Mouse (Mus musculus) embryo, embryonic 11 days (tissue): ENCODE measurements at regions not wholly inside any gene's neighbourhood (a gene's known extent, or its start where the extent isn't known, plus 50 kb on each side); places are given as distances from the start of the nearest gene placed in this dataset.
"Not testable (repeated sequence)": the region's sequence is repeated elsewhere in the genome, so short reads cannot be mapped to it uniquely, and the experiment has no call there.

Source experiments
- DNase-seq: peaks from one replicate; pipeline ENCODE4 v3.0.0-alpha.2; 2015

- not testable (repeated sequence) for DNase-seq
Observed at GRCm38 (mm10) chr17:13432256-13432655, 77.9 kb downstream of the Tcp10c start.

- not testable (repeated sequence) for DNase-seq
Observed at GRCm38 (mm10) chr17:13434146-13434545, 79.8 kb downstream of the Tcp10c start.

- DNase-seq: not testable (repeated sequence)
Observed at GRCm38 (mm10) chr17:13438790-13439189, 84.4 kb downstream of the Tcp10c start.

- not testable (repeated sequence) for DNase-seq
Observed at GRCm38 (mm10) chr17:13440708-13441530, 86.5 kb downstream of the Tcp10c start.

GRCm38 (mm10) chr17:13442229-13442628, 87.9 kb downstream of the Tcp10c start:
- not testable (repeated sequence) for DNase-seq

- not testable (repeated sequence) for DNase-seq
Observed at GRCm38 (mm10) chr17:13456869-13457600, 102.7 kb downstream of the Tcp10c start.

GRCm38 (mm10) chr17:13457942-13458341, 103.6 kb downstream of the Tcp10c start:
- DNase-seq: not testable (repeated sequence)

GRCm38 (mm10) chr17:13458814-13459213, 104.4 kb downstream of the Tcp10c start:
- not testable (repeated sequence) for DNase-seq

- not testable (repeated sequence) for DNase-seq
Observed at GRCm38 (mm10) chr17:13462663-13463062, 108.3 kb downstream of the Tcp10c start.

- not testable (repeated sequence) for DNase-seq
Observed at GRCm38 (mm10) chr17:13465822-13466221, 111.5 kb downstream of the Tcp10c start.

GRCm38 (mm10) chr17:13469867-13470380, 115.6 kb downstream of the Tcp10c start:
- not testable (repeated sequence) for DNase-seq

GRCm38 (mm10) chr17:13472460-13473062, 118.2 kb downstream of the Tcp10c start:
- DNase-seq: peak; percentile 88

- DNase-seq: no peak
Observed at GRCm38 (mm10) chr17:13474310-13475094, 120.1 kb downstream of the Tcp10c start.

GRCm38 (mm10) chr17:13478866-13479571, 124.6 kb downstream of the Tcp10c start:
- peak; percentile 56 for DNase-seq

- DNase-seq: peak; percentile 73
Observed at GRCm38 (mm10) chr17:13479572-13480063, 125.2 kb downstream of the Tcp10c start.

GRCm38 (mm10) chr17:13481445-13482085, 127.2 kb downstream of the Tcp10c start:
- no peak for DNase-seq

GRCm38 (mm10) chr17:13482136-13482535, 127.8 kb downstream of the Tcp10c start:
- DNase-seq: no peak

- no peak for DNase-seq
Observed at GRCm38 (mm10) chr17:13487291-13488215, 133.2 kb downstream of the Tcp10c start.

GRCm38 (mm10) chr17:13488608-13489324, 134.4 kb downstream of the Tcp10c start:
- DNase-seq: no peak
